Mouse (Mus musculus) thymus, adult 2 months (tissue): Measurements from ENCODE around the gene Armcx2. TPM values are rescaled to one million over a fixed set of nuclear protein-coding genes. Genes with fewer than 3 reads are reported as not detected.
"Not testable (repeated sequence)": the region's sequence is repeated elsewhere in the genome, so short reads cannot be mapped to it uniquely, and the experiment has no call there.

Experiments used
- DNase-seq: peaks from one replicate; pipeline ENCODE4 v3.0.0; 2021
- H3K27ac ChIP-seq: fragments of 200-500 bp; 2 replicates; pipeline ENCODE4 v1.5.1; 2012; ENCODE audit warnings: low read length, control low read depth; ENCODE audit not compliant: control insufficient read depth, insufficient read depth
- H3K27me3 ChIP-seq: fragments of 200-500 bp; 2 replicates; pipeline ENCODE4 v1.6.1; 2012; ENCODE audit warnings: mild to moderate bottlenecking, low read length, moderate library complexity, mixed read lengths; ENCODE audit not compliant: control insufficient read depth, insufficient read depth
- H3K36me3 ChIP-seq: fragments of 200-500 bp; 2 replicates; pipeline ENCODE4 v1.6.1; 2012; ENCODE audit warnings: mild to moderate bottlenecking, low read length, moderate library complexity; ENCODE audit not compliant: control insufficient read depth, insufficient read depth
- H3K4me1 ChIP-seq: fragments of 200-500 bp; replicated peaks from 2 replicates; pipeline ENCODE4 v1.6.1; 2012; ENCODE audit warnings: low read length; ENCODE audit not compliant: control insufficient read depth, insufficient read depth
- H3K4me3 ChIP-seq: fragments of 200-500 bp; 2 replicates; pipeline ENCODE4 v1.5.1; 2012; ENCODE audit warnings: mild to moderate bottlenecking, low read length, control low read depth, moderate library complexity; ENCODE audit not compliant: control insufficient read depth, insufficient read depth
- CTCF ChIP-seq: fragments of 200-500 bp; IDR thresholded peaks from 2 replicates; pipeline ENCODE4 v1.5.1; 2012; ENCODE audit warnings: mild to moderate bottlenecking, control low read depth, low read length, moderate library complexity, borderline replicate concordance; ENCODE audit not compliant: control insufficient read depth, poor library complexity, insufficient read depth; ENCODE audit errors: extremely low read depth
- POLR2A ChIP-seq: fragments of 200-500 bp; IDR thresholded peaks from 2 replicates; pipeline ENCODE4 v1.6.1; 2012; ENCODE audit warnings: mild to moderate bottlenecking, low read length, control low read depth, moderate library complexity; ENCODE audit not compliant: control insufficient read depth, poor library complexity, insufficient read depth; ENCODE audit errors: extremely low read depth
- WGBS: fragments of 180-500 bp; shearing (Covaris S2); methylation state at CpG from one replicate; pipeline ENCODE4 v1.1.7; 2018; 5-methylcytosine and 5-hydroxymethylcytosine counted together
- polyA plus RNA-seq: library from polyadenylated mRNA; depleted of rRNA; stranded (reverse); fragments of >200 nt; gene quantifications from 2 replicates; pipeline ENCODE4 v1.2.3, GENCODE M21; 2012; rRNA removed

The Armcx2 gene
- 15.9 and 16.9 TPM in 2 replicates for polyA plus RNA-seq

- Histone ChIP-seq H3K36me3 (no peaks in the 10 kb centered on the region), H3K27me3 (no peaks in the 10 kb centered on the region), H3K27ac (no peak within 1 kb of the TSS), H3K4me1 (peaks cover 8% of the 10 kb centered on the region), H3K4me3 (peak within 1 kb of the TSS; percentile 54)
- 1% methylated on average over 16 of the region's 16 CpGs for WGBS
- TF ChIP-seq POLR2A (no peak), CTCF (no peak)
- peak; percentile 43 for DNase-seq
These were observed at the start of gene Armcx2 for GRCm38 (mm10) chrX:134808755-134809224. Armcx2 (minus strand) TSS chrX:134809221.

- no peaks in the 10 kb centered on the region for H3K4me1 ChIP-seq
- H3K27ac ChIP-seq: no peak overlapping the region
- H3K27me3 ChIP-seq: no peaks in the 10 kb centered on the region
- no peaks in the 10 kb centered on the region for H3K36me3 ChIP-seq
- no peak overlapping the region for H3K4me3 ChIP-seq
- no peak for DNase-seq
- TF ChIP-seq POLR2A (no peak), CTCF (no peak)
- 92% methylated on average over 4 of the region's 4 CpGs for WGBS
These were observed 40.6 kb upstream of the Armcx2 start for GRCm38 (mm10) chrX:134849662-134850061.

GRCm38 (mm10) chrX:134844424-134844823, 35.4 kb upstream of the Armcx2 start:
- no peak for DNase-seq
- TF ChIP-seq POLR2A (no peak), CTCF (no peak)
- 43% methylated on average over 2 of the region's 2 CpGs for WGBS

GRCm38 (mm10) chrX:134830508-134830907, 21.5 kb upstream of the Armcx2 start:
- 96% methylated on average over 3 of the region's 3 CpGs for WGBS
- H3K27me3 ChIP-seq: no peaks in the 10 kb centered on the region
- no peaks in the 10 kb centered on the region for H3K36me3 ChIP-seq
- TF ChIP-seq CTCF (no peak), POLR2A (no peak)
- no peak for DNase-seq
- H3K27ac ChIP-seq: no peak overlapping the region
- H3K4me1 ChIP-seq: no peaks in the 10 kb centered on the region
- H3K4me3 ChIP-seq: no peak overlapping the region

More at GRCm38 (mm10) chrX:134844424-134844823, 35.4 kb upstream of the Armcx2 start:
- Histone ChIP-seq H3K27ac (no peak overlapping the region), H3K27me3 (no peaks in the 10 kb centered on the region), H3K36me3 (no peaks in the 10 kb centered on the region), H3K4me3 (no peak overlapping the region), H3K4me1 (no peaks in the 10 kb centered on the region)

- H3K4me1 ChIP-seq: peaks cover 8% of the 10 kb centered on the region
- DNase-seq: peak; percentile 21
- H3K36me3 ChIP-seq: no peaks in the 10 kb centered on the region
- H3K27ac ChIP-seq: no peak overlapping the region
- no peak for TF ChIP-seq CTCF
- no peak for TF ChIP-seq POLR2A
- H3K4me3 ChIP-seq: peak overlapping the region; percentile 54
- no peaks in the 10 kb centered on the region for H3K27me3 ChIP-seq
- WGBS: 7% methylated on average over 27 of the region's 28 CpGs
These were observed 927 bp downstream of the Armcx2 start for GRCm38 (mm10) chrX:134807833-134808754.

- no peak for TF ChIP-seq CTCF
- TF ChIP-seq POLR2A: no peak
- WGBS: 82% methylated on average over 4 of the region's 4 CpGs
These were observed 21.3 kb downstream of the Armcx2 start for GRCm38 (mm10) chrX:134787728-134788127.

GRCm38 (mm10) chrX:134763428-134764198, 45.4 kb downstream of the Armcx2 start:
- not testable (repeated sequence) for H3K36me3 ChIP-seq, H3K27ac ChIP-seq, H3K4me1 ChIP-seq, H3K27me3 ChIP-seq, H3K4me3 ChIP-seq, DNase-seq
- 73% methylated on average over 4 of the region's 4 CpGs for WGBS

More at GRCm38 (mm10) chrX:134787728-134788127, 21.3 kb downstream of the Armcx2 start:
- no peaks in the 10 kb centered on the region for H3K4me1 ChIP-seq
- H3K27ac ChIP-seq: no peak overlapping the region
- H3K27me3 ChIP-seq: no peaks in the 10 kb centered on the region
- no peak for DNase-seq
- no peaks in the 10 kb centered on the region for H3K36me3 ChIP-seq
- no peak overlapping the region for H3K4me3 ChIP-seq
